Mouse (Mus musculus) lung, embryonic 15.5 days (tissue): ENCODE results near the gene Tgfb3. TPM values are rescaled to one million over a fixed set of nuclear protein-coding genes. Genes with fewer than 3 reads are reported as not detected.
A peak's percentile ranks its signal among the peaks of the same experiment; 100 is the strongest.

Experiments used
- ATAC-seq: fragments of 200-750 bp; cut with Nextera tagmentation; 2 replicates; pipeline ENCODE4 v1.8.0; 2017; ENCODE audit warnings: moderate number of reproducible peaks, borderline replicate concordance; ENCODE audit not compliant: low FRiP score, low TSS enrichment; ENCODE audit errors: extremely low read depth
- H3K27ac ChIP-seq: fragments of 300-500 bp; sonication (generic); 2 replicates; pipeline ENCODE4 v1.5.1; 2015; ENCODE audit warnings: moderate library complexity, mild to moderate bottlenecking, inconsistent platforms
- H3K27me3 ChIP-seq: fragments of 300-500 bp; sonication (generic); 2 replicates; pipeline ENCODE4 v1.6.1; 2015; ENCODE audit warnings: inconsistent platforms
- H3K36me3 ChIP-seq: fragments of 300-500 bp; sonication (generic); 2 replicates; pipeline ENCODE4 v1.6.1; 2015; ENCODE audit warnings: inconsistent platforms
- H3K4me1 ChIP-seq: fragments of 300-500 bp; sonication (generic); 2 replicates; pipeline ENCODE4 v1.6.1; 2015; ENCODE audit warnings: inconsistent platforms
- H3K4me2 ChIP-seq: fragments of 300-500 bp; sonication (generic); 2 replicates; pipeline ENCODE4 v1.6.1; 2015; ENCODE audit warnings: inconsistent platforms, mild to moderate bottlenecking, moderate library complexity
- H3K4me3 ChIP-seq: fragments of 300-500 bp; sonication (generic); 2 replicates; pipeline ENCODE4 v1.5.1; 2015; ENCODE audit warnings: mild to moderate bottlenecking, inconsistent platforms
- H3K9ac ChIP-seq: fragments of 300-500 bp; sonication (generic); 2 replicates; pipeline ENCODE4 v1.6.1; 2015; ENCODE audit warnings: inconsistent platforms
- H3K9me3 ChIP-seq: fragments of 300-500 bp; sonication (generic); 2 replicates; pipeline ENCODE4 v1.6.1; 2016; ENCODE audit warnings: inconsistent platforms
- WGBS: fragments of 180-500 bp; shearing (Covaris S2); methylation state at CpG from one replicate; pipeline ENCODE4 v1.1.7; 2015; 5-methylcytosine and 5-hydroxymethylcytosine counted together
- polyA plus RNA-seq: library from polyadenylated mRNA; unstranded; fragments of >200 nt; fragmentation: Nextera tagmentation; extraction: Ambion mirVana; gene quantifications from 2 replicates; pipeline ENCODE4 v1.2.1, GENCODE M21; 2015

The Tgfb3 gene
- polyA plus RNA-seq, 1 experiment from 2014 or later, result 51.8 TPM

GRCm38 (mm10) chr12:86025480-86025879 is 53.4 kb downstream of the Tgfb3 start:
- ATAC-seq, result no peak
- peaks cover 40% of the 10 kb centered on the region for H3K4me1 ChIP-seq
- H3K36me3 ChIP-seq, result 0 out of 2 replicates have a peak, but pooled peaks cover 3% of the 10 kb centered on the region
- no peak overlapping the region for H3K27ac ChIP-seq
- WGBS, result 83% methylated on average over 6 of the region's 6 CpGs
- H3K4me3 ChIP-seq, result no peak overlapping the region
- H3K4me2 ChIP-seq, result no peak overlapping the region
- H3K9me3 ChIP-seq, result no peaks in the 10 kb centered on the region
- no peak overlapping the region for H3K9ac ChIP-seq
- H3K27me3 ChIP-seq, result no peaks in the 10 kb centered on the region

DNA sequence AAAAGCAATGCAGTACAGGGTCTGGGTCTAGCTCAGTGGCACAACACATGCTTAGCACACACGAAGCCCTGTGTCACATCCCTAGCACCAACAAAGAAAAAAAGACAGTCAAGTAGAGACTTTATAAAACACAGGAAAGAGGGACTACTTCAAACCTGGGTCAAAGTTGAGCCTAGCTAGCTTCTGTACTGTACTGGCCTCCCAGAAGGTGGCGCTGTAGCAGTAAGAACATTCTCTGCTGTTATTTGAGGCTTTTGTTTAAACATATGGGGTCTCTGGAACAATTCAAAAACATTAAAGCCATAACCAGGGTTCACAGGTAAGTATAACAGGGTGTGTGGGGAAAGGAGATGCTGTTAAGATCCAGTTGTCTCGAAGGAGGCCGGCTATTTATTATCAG is 54.4 kb downstream of the Tgfb3 start:
- no peak for ATAC-seq
- no peaks in the 10 kb centered on the region for H3K9me3 ChIP-seq
- no peak overlapping the region for H3K4me2 ChIP-seq
- H3K27me3 ChIP-seq, result no peaks in the 10 kb centered on the region
- WGBS, result 58% methylated on average over 4 of the region's 4 CpGs
- H3K36me3 ChIP-seq, result 0 out of 2 replicates have a peak, but pooled peaks cover 3% of the 10 kb centered on the region
- no peak overlapping the region for H3K9ac ChIP-seq
- H3K27ac ChIP-seq, result peak overlapping the region; percentile 79
- H3K4me1 ChIP-seq, result peaks cover 40% of the 10 kb centered on the region
- no peak overlapping the region for H3K4me3 ChIP-seq

DNA sequence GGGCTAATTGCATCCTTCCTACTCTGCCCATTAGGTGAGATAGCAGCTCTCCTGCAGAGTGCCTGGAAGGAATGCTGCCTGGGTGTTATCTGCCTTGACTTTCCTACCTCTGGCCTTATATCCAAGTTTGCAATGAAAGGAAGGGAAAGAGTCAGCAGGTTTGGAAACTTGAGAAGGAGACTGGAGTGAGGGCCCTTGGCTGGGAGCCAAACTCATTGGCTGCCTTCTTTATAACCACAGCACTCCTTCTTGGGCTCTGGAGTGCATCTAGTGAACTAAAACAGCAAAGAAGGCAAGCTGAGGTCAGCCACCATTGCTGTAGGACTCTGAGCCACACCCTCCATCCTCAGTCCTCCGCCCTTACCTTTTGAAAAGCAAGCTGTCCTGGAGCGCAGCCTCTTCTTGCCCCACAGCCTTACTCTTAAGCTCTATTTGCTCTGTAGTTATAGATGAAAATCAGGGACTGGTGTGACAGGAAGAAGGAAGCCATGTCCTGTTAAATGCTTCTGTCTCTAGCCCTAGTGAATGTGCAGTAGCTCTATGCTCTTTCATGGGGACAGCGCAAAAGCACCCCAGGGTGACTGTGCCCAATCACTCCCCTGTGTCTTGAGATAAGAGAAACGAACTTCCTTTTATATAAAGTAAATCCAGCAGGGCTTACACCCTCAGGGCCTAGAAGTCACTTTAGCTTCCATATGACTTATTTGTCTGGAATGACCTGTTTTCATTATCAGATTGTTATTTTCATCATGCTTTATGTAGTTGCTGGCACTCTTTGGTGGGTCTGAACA is 55.6 kb downstream of the Tgfb3 start:
- WGBS, result 46% methylated on average over 4 of the region's 4 CpGs
- Histone ChIP-seq H3K27me3 (no peaks in the 10 kb centered on the region), H3K4me1 (peaks cover 40% of the 10 kb centered on the region), H3K36me3 (no peaks in the 10 kb centered on the region), H3K4me2 (no peak overlapping the region), H3K27ac (peak overlapping the region; percentile 79), H3K9ac (no peak overlapping the region), H3K4me3 (no peak overlapping the region), H3K9me3 (no peaks in the 10 kb centered on the region)
- peak; percentile 82 for ATAC-seq

GRCm38 (mm10) chr12:86022282-86022984 is 56.4 kb downstream of the Tgfb3 start:
- H3K4me1 ChIP-seq, result peaks cover 40% of the 10 kb centered on the region
- 35% methylated on average over 9 of the region's 9 CpGs for WGBS
- no peak overlapping the region for H3K4me3 ChIP-seq

DNA sequence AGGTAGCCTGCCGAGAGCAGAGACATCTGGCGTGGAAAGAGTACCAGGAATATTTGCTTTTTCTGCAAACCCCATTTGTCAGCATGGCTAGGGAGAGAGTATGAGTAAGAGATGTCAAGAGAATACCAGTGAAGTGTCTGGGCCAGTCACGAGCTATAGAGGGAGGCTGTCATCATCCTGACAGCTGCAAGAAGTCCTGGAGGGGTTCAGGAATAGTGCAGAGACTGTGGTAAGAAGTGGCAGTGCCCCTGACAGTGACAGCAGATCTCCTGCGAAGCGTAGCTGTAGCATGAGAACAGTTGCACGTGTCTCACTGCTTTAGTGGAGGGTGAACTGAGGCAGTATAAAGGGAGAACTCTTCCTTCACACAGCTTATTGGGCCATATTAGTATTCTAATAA is 57.3 kb downstream of the Tgfb3 start:
- WGBS, result 51% methylated on average over 6 of the region's 6 CpGs

More at GRCm38 (mm10) chr12:86022282-86022984, 56.4 kb downstream of the Tgfb3 start:
- ATAC-seq, result no peak
- Histone ChIP-seq H3K27me3 (no peaks in the 10 kb centered on the region), H3K36me3 (no peaks in the 10 kb centered on the region), H3K27ac (peak overlapping the region; percentile 79), H3K4me2 (no peak overlapping the region), H3K9me3 (no peaks in the 10 kb centered on the region), H3K9ac (no peak overlapping the region)

GRCm38 (mm10) chr12:86017360-86017759 is 61.5 kb downstream of the Tgfb3 start:
- no peak for ATAC-seq
- no peak overlapping the region for H3K9ac ChIP-seq

More for the DNA sequence above, 57.3 kb downstream of the Tgfb3 start:
- peaks cover 40% of the 10 kb centered on the region for H3K4me1 ChIP-seq
- H3K4me3 ChIP-seq, result no peak overlapping the region
- H3K27ac ChIP-seq, result no peak overlapping the region
- H3K9me3 ChIP-seq, result no peaks in the 10 kb centered on the region
- H3K27me3 ChIP-seq, result no peaks in the 10 kb centered on the region
- no peaks in the 10 kb centered on the region for H3K36me3 ChIP-seq
- H3K9ac ChIP-seq, result no peak overlapping the region
- no peak overlapping the region for H3K4me2 ChIP-seq
- ATAC-seq, result no peak

GRCm38 (mm10) chr12:86015114-86015513 is 63.7 kb downstream of the Tgfb3 start:
- Histone ChIP-seq H3K4me1 (0 out of 2 replicates have a peak, but pooled peaks cover 5% of the 10 kb centered on the region), H3K36me3 (no peaks in the 10 kb centered on the region), H3K27ac (no peak overlapping the region), H3K9me3 (no peaks in the 10 kb centered on the region), H3K9ac (no peak overlapping the region), H3K27me3 (no peaks in the 10 kb centered on the region), H3K4me3 (no peak overlapping the region), H3K4me2 (no peak overlapping the region)
- 67% methylated on average over 2 of the region's 2 CpGs for WGBS
- no peak for ATAC-seq

More at GRCm38 (mm10) chr12:86017360-86017759, 61.5 kb downstream of the Tgfb3 start:
- Histone ChIP-seq H3K27me3 (no peaks in the 10 kb centered on the region), H3K4me3 (no peak overlapping the region), H3K9me3 (no peaks in the 10 kb centered on the region), H3K36me3 (no peaks in the 10 kb centered on the region), H3K4me2 (no peak overlapping the region), H3K4me1 (peaks cover 14% of the 10 kb centered on the region), H3K27ac (no peak overlapping the region)
- WGBS, result 59% methylated on average over 5 of the region's 5 CpGs

- no peak overlapping the region for H3K27ac ChIP-seq
- H3K4me1 ChIP-seq, result 0 out of 2 replicates have a peak, but pooled peaks cover 5% of the 10 kb centered on the region
- H3K9ac ChIP-seq, result no peak overlapping the region
- H3K27me3 ChIP-seq, result no peaks in the 10 kb centered on the region
- H3K4me3 ChIP-seq, result no peak overlapping the region
- 83% methylated on average over 3 of the region's 3 CpGs for WGBS
- ATAC-seq, result no peak
- no peak overlapping the region for H3K4me2 ChIP-seq
- no peaks in the 10 kb centered on the region for H3K9me3 ChIP-seq
- H3K36me3 ChIP-seq, result no peaks in the 10 kb centered on the region
Measured at GRCm38 (mm10) chr12:86014621-86015020, 64.2 kb downstream of the Tgfb3 start.

DNA sequence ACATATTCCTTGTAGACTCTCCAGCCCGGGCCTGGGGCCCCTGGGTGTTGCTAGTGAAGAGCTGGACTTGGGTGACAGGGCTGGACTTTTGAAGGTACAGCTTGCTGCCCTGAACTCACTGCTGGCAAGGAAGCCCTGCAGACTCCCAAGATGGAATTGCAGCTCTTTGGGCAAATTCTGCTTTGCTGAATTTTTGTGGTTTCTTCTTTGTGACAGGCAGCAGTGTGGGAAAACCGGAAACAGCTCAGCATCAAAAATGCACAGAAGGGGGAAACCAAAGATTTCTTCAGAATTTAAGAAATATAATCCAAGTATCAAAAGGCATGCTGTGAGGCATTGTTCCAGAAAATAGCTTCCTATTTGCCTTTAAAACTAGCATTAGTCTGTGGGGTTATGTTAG is 64.7 kb downstream of the Tgfb3 start:
- 82% methylated on average over 2 of the region's 2 CpGs for WGBS
- H3K9ac ChIP-seq, result no peak overlapping the region
- H3K27ac ChIP-seq, result no peak overlapping the region
- H3K4me1 ChIP-seq, result 0 out of 2 replicates have a peak, but pooled peaks cover 5% of the 10 kb centered on the region
- H3K4me3 ChIP-seq, result no peak overlapping the region
- no peak overlapping the region for H3K4me2 ChIP-seq
- no peaks in the 10 kb centered on the region for H3K27me3 ChIP-seq
- H3K9me3 ChIP-seq, result no peaks in the 10 kb centered on the region
- no peak for ATAC-seq
- no peaks in the 10 kb centered on the region for H3K36me3 ChIP-seq

- WGBS, result 56% methylated on average over 2 of the region's 2 CpGs
Measured at GRCm38 (mm10) chr12:86012195-86012594, 66.6 kb downstream of the Tgfb3 start.

GRCm38 (mm10) chr12:86010656-86011055 is 68.2 kb downstream of the Tgfb3 start:
- H3K4me2 ChIP-seq, result no peak overlapping the region

More at GRCm38 (mm10) chr12:86012195-86012594, 66.6 kb downstream of the Tgfb3 start:
- Histone ChIP-seq H3K4me1 (peaks cover 20% of the 10 kb centered on the region), H3K9ac (no peak overlapping the region), H3K27me3 (no peaks in the 10 kb centered on the region), H3K36me3 (no peaks in the 10 kb centered on the region), H3K9me3 (no peaks in the 10 kb centered on the region), H3K27ac (no peak overlapping the region; the same call in 1 of the 2 replicates), H3K4me2 (no peak overlapping the region), H3K4me3 (no peak overlapping the region)
- no peak for ATAC-seq

GRCm38 (mm10) chr12:86007377-86007776 is 71.5 kb downstream of the Tgfb3 start:
- ATAC-seq, result no peak
- no peaks in the 10 kb centered on the region for H3K36me3 ChIP-seq
- no peak overlapping the region for H3K4me2 ChIP-seq
- H3K27ac ChIP-seq, result peak overlapping the region; percentile 34
- H3K9me3 ChIP-seq, result no peaks in the 10 kb centered on the region
- 27% methylated on average over 3 of the region's 3 CpGs for WGBS
- H3K4me3 ChIP-seq, result no peak overlapping the region
- H3K9ac ChIP-seq, result no peak overlapping the region
- H3K27me3 ChIP-seq, result no peaks in the 10 kb centered on the region
- peaks cover 27% of the 10 kb centered on the region for H3K4me1 ChIP-seq

More at GRCm38 (mm10) chr12:86010656-86011055, 68.2 kb downstream of the Tgfb3 start:
- Histone ChIP-seq H3K36me3 (no peaks in the 10 kb centered on the region), H3K4me1 (peaks cover 22% of the 10 kb centered on the region), H3K9ac (no peak overlapping the region), H3K27ac (no peak overlapping the region), H3K4me3 (no peak overlapping the region), H3K9me3 (no peaks in the 10 kb centered on the region), H3K27me3 (no peaks in the 10 kb centered on the region)
- 63% methylated on average over 5 of the region's 5 CpGs for WGBS
- no peak for ATAC-seq
